In genomic region chr19:24501525-24501924, GRCm38 (mm10) we compare ENCODE assay signal across 28 mouse cellular contexts. TPM values are rescaled to one million over a fixed set of nuclear protein-coding genes. Genes with fewer than 3 reads are reported as not detected.
A peak's percentile ranks its signal among the peaks of the same experiment; 100 is the strongest.
DNase-seq lines count a peak whose midpoint lies in the region; ATAC-seq and TF ChIP-seq lines count a peak whose summit lies in the region.
"Had no signal": no experiment of that assay in that cellular context is flagged by ENCODE, and none has a peak within 500 bp of the region (broad histone marks: within the 10 kb centered on the region; RNA-seq: fewer than 3 reads in every experiment).

No protein-coding gene starts in this region.

- H3K4me1 ChIP-seq in heart, embryonic 10.5 days, result peaks cover 21% of the 10 kb centered on the region; the same call in 1 of the 2 replicates
- H3K4me1 ChIP-seq in heart, embryonic 11.5 days (ENCODE audit: control insufficient read depth, insufficient read depth, low read length), result peaks cover 2% of the 10 kb centered on the region
- 0 out of 2 replicates have a peak, but pooled peaks cover 3% of the 10 kb centered on the region for H3K4me1 ChIP-seq in kidney, embryonic 16.5 days (ENCODE audit: insufficient read depth, low read length)
- H3K4me1 ChIP-seq in embryonic facial prominence, embryonic 10.5 days, result peaks cover 4% of the 10 kb centered on the region; the same call in 1 of the 2 replicates
- H3K4me1 ChIP-seq in stomach, postnatal 0 days (replicated peaks; ENCODE audit: control insufficient read depth, insufficient read depth), result no peaks in the 10 kb centered on the region
- H3K4me1 ChIP-seq: embryonic facial prominence, embryonic 12.5 days; embryonic facial prominence, embryonic 15.5 days; hindbrain, embryonic 13.5 days had no signal

- no peaks in the 10 kb centered on the region for H3K27me3 ChIP-seq in heart, embryonic 10.5 days (ENCODE audit: insufficient read depth, poor library complexity, severe bottlenecking)
- no peaks in the 10 kb centered on the region for H3K27me3 ChIP-seq in heart, embryonic 11.5 days (ENCODE audit: control insufficient read depth, insufficient read depth, low read length)
- no peaks in the 10 kb centered on the region for H3K27me3 ChIP-seq in kidney, embryonic 16.5 days (ENCODE audit: insufficient read depth, low read length)
- H3K27me3 ChIP-seq in embryonic facial prominence, embryonic 10.5 days (replicated peaks; ENCODE audit: low read depth, poor library complexity, severe bottlenecking), result no peaks in the 10 kb centered on the region
- no peaks in the 10 kb centered on the region for H3K27me3 ChIP-seq in stomach, postnatal 0 days (ENCODE audit: control insufficient read depth, insufficient read depth, low read length)
- H3K27me3 ChIP-seq: embryonic facial prominence, embryonic 12.5 days; embryonic facial prominence, embryonic 15.5 days; heart, embryonic 12.5 days; heart, embryonic 15.5 days; hindbrain, embryonic 13.5 days had no signal

- H3K36me3 ChIP-seq in heart, embryonic 10.5 days, result no peaks in the 10 kb centered on the region
- no peaks in the 10 kb centered on the region for H3K36me3 ChIP-seq in heart, embryonic 11.5 days (ENCODE audit: control insufficient read depth, insufficient read depth, low read length)
- no peaks in the 10 kb centered on the region for H3K36me3 ChIP-seq in kidney, embryonic 16.5 days (ENCODE audit: insufficient read depth, low read length)
- H3K36me3 ChIP-seq in embryonic facial prominence, embryonic 10.5 days (replicated peaks), result no peaks in the 10 kb centered on the region
- no peaks in the 10 kb centered on the region for H3K36me3 ChIP-seq in stomach, postnatal 0 days (ENCODE audit: control insufficient read depth, insufficient read depth, low read length)
- H3K36me3 ChIP-seq: embryonic facial prominence, embryonic 12.5 days; embryonic facial prominence, embryonic 15.5 days; heart, embryonic 12.5 days; heart, embryonic 15.5 days; hindbrain, embryonic 10.5 days; hindbrain, embryonic 13.5 days had no signal

- ATAC-seq in heart, embryonic 11.5 days (replicated peaks; ENCODE audit: insufficient number of reproducible peaks, low FRiP score, low TSS enrichment), result no peak
- 0 out of 2 replicates have a peak, but pooled peaks have one; percentile 12 for ATAC-seq in kidney, embryonic 16.5 days (ENCODE audit: low FRiP score, low TSS enrichment)
- ATAC-seq in stomach, postnatal 0 days (ENCODE audit: low FRiP score, low TSS enrichment), result peak; percentile 21; the same call in 1 of the 2 replicates
- ATAC-seq: CD4-positive, CD25-positive, alpha-beta regulatory T cell, adult 4 months; forebrain, embryonic 14.5 days; forebrain, postnatal 0 days; hindbrain, postnatal 0 days; inflammation-experienced regulatory T-cells, adult 6 months had no signal

- TF ChIP-seq CTCF in stomach, postnatal 0 days (IDR thresholded peaks at IDR 0.05; ENCODE audit: low read depth), result no peak

- no peak overlapping the region for H3K4me3 ChIP-seq in heart, embryonic 10.5 days
- H3K4me3 ChIP-seq in heart, embryonic 11.5 days (ENCODE audit: low read depth, low read length), result no peak overlapping the region
- H3K4me3 ChIP-seq in kidney, embryonic 16.5 days (ENCODE audit: low read length), result no peak overlapping the region
- H3K4me3 ChIP-seq in embryonic facial prominence, embryonic 10.5 days, result no peak overlapping the region
- no peak overlapping the region for H3K4me3 ChIP-seq in stomach, postnatal 0 days (ENCODE audit: low read depth, low read length)
- H3K4me3 ChIP-seq: embryonic facial prominence, embryonic 12.5 days; embryonic facial prominence, embryonic 15.5 days; gastrocnemius, adult 2 months; heart, embryonic 12.5 days; heart, embryonic 15.5 days; hindbrain, embryonic 10.5 days; hindbrain, embryonic 13.5 days had no signal

- no peak overlapping the region for H3K9ac ChIP-seq in heart, embryonic 11.5 days (ENCODE audit: low read depth, low read length)
- no peak overlapping the region for H3K9ac ChIP-seq in kidney, embryonic 16.5 days (replicated peaks; ENCODE audit: low read length)
- H3K9ac ChIP-seq in stomach, postnatal 0 days (ENCODE audit: low read length), result no peak overlapping the region
- H3K9ac ChIP-seq: embryonic facial prominence, embryonic 12.5 days; embryonic facial prominence, embryonic 15.5 days; forebrain, postnatal 0 days; heart, embryonic 12.5 days; heart, embryonic 15.5 days; hindbrain, embryonic 13.5 days had no signal

- H3K27ac ChIP-seq in heart, embryonic 10.5 days, result 0 out of 2 replicates have a peak overlapping the region, but pooled peaks have one; percentile 22
- H3K27ac ChIP-seq in heart, embryonic 11.5 days (ENCODE audit: low read depth, low read length), result no peak overlapping the region
- no peak overlapping the region for H3K27ac ChIP-seq in kidney, embryonic 16.5 days (ENCODE audit: low read length)
- no peak overlapping the region for H3K27ac ChIP-seq in embryonic facial prominence, embryonic 10.5 days (replicated peaks)
- no peak overlapping the region for H3K27ac ChIP-seq in stomach, postnatal 0 days (replicated peaks)
- H3K27ac ChIP-seq: embryonic facial prominence, embryonic 12.5 days; embryonic facial prominence, embryonic 15.5 days; gastrocnemius, adult 2 months; heart, embryonic 15.5 days; hindbrain, embryonic 10.5 days; hindbrain, embryonic 13.5 days; hindbrain, postnatal 0 days had no signal

- peak; percentile 57 for DNase-seq in heart, embryonic 10.5 days (ENCODE audit: low spot score)
- DNase-seq in kidney, adult 9 months, result no peak
- peak; percentile 10 for DNase-seq in embryonic facial prominence, embryonic 10.5 days (ENCODE audit: low spot score)
- no peak for DNase-seq in stomach, postnatal 0 days (ENCODE audit: low spot score)
- DNase-seq: adrenal gland, adult 2 months; adrenal gland, postnatal 14 days; cerebellum, adult 11 months; cerebellum, adult 2 months; cerebellum, adult 9-11 months; cerebellum, postnatal 25 days; forebrain, postnatal 0 days; gastrocnemius, adult 2 months; gastrocnemius, postnatal 14 days; heart, adult 18-20 months; heart, postnatal 10 days; heart, postnatal 36 days had no signal

- no peak overlapping the region for H3K4me2 ChIP-seq in heart, embryonic 11.5 days
- no peak overlapping the region for H3K4me2 ChIP-seq in kidney, embryonic 16.5 days (replicated peaks; ENCODE audit: low read depth, low read length)
- H3K4me2 ChIP-seq in stomach, postnatal 0 days (replicated peaks; ENCODE audit: low read depth), result no peak overlapping the region
- H3K4me2 ChIP-seq: embryonic facial prominence, embryonic 12.5 days; embryonic facial prominence, embryonic 15.5 days; heart, embryonic 12.5 days; heart, embryonic 15.5 days; hindbrain, embryonic 13.5 days had no signal

- no peak for TF ChIP-seq EP300 in stomach, postnatal 0 days (optimal IDR thresholded peaks at IDR 0.05)

- H3K9me3 ChIP-seq in heart, embryonic 10.5 days, result no peaks in the 10 kb centered on the region
- H3K9me3 ChIP-seq in heart, embryonic 11.5 days (replicated peaks; ENCODE audit: control insufficient read depth, low read length), result no peaks in the 10 kb centered on the region
- H3K9me3 ChIP-seq in kidney, embryonic 16.5 days (ENCODE audit: low read length), result no peaks in the 10 kb centered on the region
- H3K9me3 ChIP-seq in embryonic facial prominence, embryonic 10.5 days, result no peaks in the 10 kb centered on the region
- H3K9me3 ChIP-seq in stomach, postnatal 0 days (ENCODE audit: control insufficient read depth, low read length), result no peaks in the 10 kb centered on the region
- H3K9me3 ChIP-seq: embryonic facial prominence, embryonic 12.5 days; embryonic facial prominence, embryonic 15.5 days; heart, embryonic 12.5 days; heart, embryonic 15.5 days; hindbrain, embryonic 10.5 days; hindbrain, embryonic 13.5 days had no signal

RNA-seq across cellular contexts. Expression of gene Fam122a, which starts 24.4 kb away (rescaled TPM):
- polyA plus RNA-seq in heart, embryonic 10.5 days (2016; fragmentation: Nextera tagmentation; extraction: Ambion mirVana), result 44.5 and 50.9 TPM in 2 replicates
- 42.6 and 43.5 TPM in 2 replicates for polyA plus RNA-seq in heart, embryonic 11.5 days (2014; fragmentation: Nextera tagmentation; extraction: Ambion mirVana)
- polyA plus RNA-seq in kidney, embryonic 16.5 days (2015; fragmentation: Nextera tagmentation; extraction: Ambion mirVana), result 39.7 and 53.3 TPM in 2 replicates
- 43.4 and 46.2 TPM in 2 replicates for polyA plus RNA-seq in embryonic facial prominence, embryonic 10.5 days (2016; fragmentation: Nextera tagmentation; extraction: Ambion mirVana)
- 42.2 and 46.2 TPM in 2 replicates for polyA plus RNA-seq in stomach, postnatal 0 days (2015; fragmentation: Nextera tagmentation; extraction: Ambion mirVana)

RNA-seq across cellular contexts. Expression of gene Pip5k1b, which starts 54.1 kb away (rescaled TPM):
- 6.3 and 7.7 TPM in 2 replicates for polyA plus RNA-seq in heart, embryonic 10.5 days (2016; fragmentation: Nextera tagmentation; extraction: Ambion mirVana)
- 12.3 TPM in 2 replicates for polyA plus RNA-seq in heart, embryonic 11.5 days (2014; fragmentation: Nextera tagmentation; extraction: Ambion mirVana)
- 2.1 and 2.2 TPM in 2 replicates for polyA plus RNA-seq in kidney, embryonic 16.5 days (2015; fragmentation: Nextera tagmentation; extraction: Ambion mirVana)
- polyA plus RNA-seq in embryonic facial prominence, embryonic 10.5 days (2016; fragmentation: Nextera tagmentation; extraction: Ambion mirVana), result 1.1 and 1.2 TPM in 2 replicates
- 5.2 and 5.5 TPM in 2 replicates for polyA plus RNA-seq in stomach, postnatal 0 days (2015; fragmentation: Nextera tagmentation; extraction: Ambion mirVana)

Comparison
In these comparisons a context has a peak if more than half of its experiments do, and no peak if none do; other contexts are left out.
1. DNase-seq: peak in heart, embryonic 10.5 days (single experiment) and embryonic facial prominence, embryonic 10.5 days (single experiment); none in kidney, adult 9 months (single experiment) and stomach, postnatal 0 days (single experiment).